Mouse (Mus musculus) MEL (cell line): Measurements from ENCODE around the gene Ugt2b38.

ENCODE experiments used
- NELFE ChIP-seq: IDR thresholded peaks from 2 replicates; pipeline ENCODE4 v1.6.1; 2011; ENCODE audit warnings: low read depth, low read length, improper control_type of control experiment
- POLR2A ChIP-seq, 2 experiments: IDR thresholded peaks; 2 replicates each; pipeline ENCODE4 v1.6.1; 2011 to 2012; ENCODE audit warnings: low read length in 2 of 2, mild to moderate bottlenecking in 2 of 2, control low read depth in 1 of 2, improper control_type of control experiment in 1 of 2, low read depth in 1 of 2, moderate library complexity in 1 of 2; ENCODE audit not compliant: control insufficient read depth in 1 of 2, insufficient read depth in 1 of 2, poor library complexity in 1 of 2
- USF2 ChIP-seq, 2 experiments: IDR thresholded peaks; 2 replicates each; pipeline ENCODE4 v1.6.1; 2011 to 2012; ENCODE audit warnings: improper control_type of control experiment in 2 of 2, low read length in 2 of 2, borderline replicate concordance in 1 of 2, inconsistent platforms in 1 of 2, low read depth in 1 of 2, mild to moderate bottlenecking in 1 of 2; ENCODE audit not compliant: insufficient read depth in 1 of 2

DNA sequence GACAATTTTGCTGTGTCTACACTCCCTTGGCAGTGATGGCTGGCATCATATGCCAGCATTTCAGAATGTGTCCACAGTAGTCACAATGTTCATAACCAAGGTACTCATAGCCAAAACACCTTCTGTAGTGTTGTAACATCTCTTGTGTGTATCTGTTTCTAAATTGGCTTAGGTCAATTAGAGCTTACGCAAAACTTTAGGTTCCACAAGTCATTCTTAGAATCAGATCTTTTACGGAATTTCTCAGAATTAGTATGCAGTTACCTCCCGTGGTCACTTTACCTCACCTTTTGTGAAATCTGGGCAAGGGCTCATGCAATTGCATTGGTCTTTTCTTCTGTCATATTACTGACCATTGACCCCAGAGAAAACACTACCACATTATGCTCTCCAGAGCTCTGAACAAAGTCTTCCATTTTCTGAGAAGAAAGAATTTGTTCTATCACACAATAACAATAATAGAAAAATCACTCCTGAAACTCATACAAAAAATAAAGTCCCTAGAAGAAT, 48.1 kb downstream of the Ugt2b38 start:
- TF ChIP-seq POLR2A (IDR thresholded peaks at IDR 0.05; ENCODE audit: control insufficient read depth in 1 of 2, insufficient read depth in 1 of 2, low read depth in 1 of 2, low read length in 2 of 2, poor library complexity in 1 of 2): no peak
- no peak for TF ChIP-seq NELFE
- no peak for TF ChIP-seq USF2 (IDR thresholded peaks at IDR 0.05; ENCODE audit: borderline replicate concordance in 1 of 2, insufficient read depth in 1 of 2, low read depth in 1 of 2, low read length in 2 of 2)
